Mouse (Mus musculus) neural tube, embryonic 13.5 days (tissue): Measurements from ENCODE around the gene Kcnab1. TPM values are rescaled to one million over a fixed set of nuclear protein-coding genes. Genes with fewer than 3 reads are reported as not detected.

Source experiments
- ATAC-seq: fragments of 200-750 bp; cut with Nextera tagmentation; 2 replicates; pipeline ENCODE4 v1.8.0; 2017; ENCODE audit warnings: low read depth, mild to moderate bottlenecking, moderate TSS enrichment, moderate library complexity
- H3K27ac ChIP-seq: fragments of 300-500 bp; sonication (generic); replicated peaks from 2 replicates; pipeline ENCODE4 v1.5.1; 2015; ENCODE audit warnings: moderate library complexity, mild to moderate bottlenecking, inconsistent platforms
- H3K27me3 ChIP-seq: fragments of 300-500 bp; sonication (generic); 2 replicates; pipeline ENCODE4 v1.6.1; 2015; ENCODE audit warnings: mild to moderate bottlenecking, inconsistent platforms
- H3K36me3 ChIP-seq: fragments of 300-500 bp; sonication (generic); 2 replicates; pipeline ENCODE4 v1.6.1; 2015; ENCODE audit warnings: mild to moderate bottlenecking, inconsistent platforms
- H3K4me1 ChIP-seq: fragments of 300-500 bp; sonication (generic); replicated peaks from 2 replicates; pipeline ENCODE4 v1.6.1; 2015; ENCODE audit warnings: inconsistent platforms
- H3K4me2 ChIP-seq: fragments of 300-500 bp; sonication (generic); 2 replicates; pipeline ENCODE4 v1.6.1; 2015; ENCODE audit warnings: inconsistent platforms, mild to moderate bottlenecking, moderate library complexity
- H3K4me3 ChIP-seq: fragments of 300-500 bp; sonication (generic); 2 replicates; pipeline ENCODE4 v1.5.1; 2015; ENCODE audit warnings: mild to moderate bottlenecking, inconsistent platforms
- H3K9ac ChIP-seq: fragments of 300-500 bp; sonication (generic); 2 replicates; pipeline ENCODE4 v1.6.1; 2015; ENCODE audit warnings: moderate library complexity, mild to moderate bottlenecking, inconsistent platforms
- H3K9me3 ChIP-seq: fragments of 300-500 bp; sonication (generic); 2 replicates; pipeline ENCODE4 v1.6.1; 2016; ENCODE audit warnings: inconsistent platforms
- WGBS: fragments of 180-500 bp; shearing (Covaris S2); methylation state at CpG from one replicate; pipeline ENCODE4 v1.1.7; 2015; 5-methylcytosine and 5-hydroxymethylcytosine counted together
- polyA plus RNA-seq: library from polyadenylated mRNA; unstranded; fragments of >200 nt; fragmentation: Nextera tagmentation; extraction: Ambion mirVana; gene quantifications from 2 replicates; pipeline ENCODE4 v1.2.1, GENCODE M21; 2015

Gene Kcnab1
- polyA plus RNA-seq, 1 experiment from 2014 or later = 16.0 TPM

DNA sequence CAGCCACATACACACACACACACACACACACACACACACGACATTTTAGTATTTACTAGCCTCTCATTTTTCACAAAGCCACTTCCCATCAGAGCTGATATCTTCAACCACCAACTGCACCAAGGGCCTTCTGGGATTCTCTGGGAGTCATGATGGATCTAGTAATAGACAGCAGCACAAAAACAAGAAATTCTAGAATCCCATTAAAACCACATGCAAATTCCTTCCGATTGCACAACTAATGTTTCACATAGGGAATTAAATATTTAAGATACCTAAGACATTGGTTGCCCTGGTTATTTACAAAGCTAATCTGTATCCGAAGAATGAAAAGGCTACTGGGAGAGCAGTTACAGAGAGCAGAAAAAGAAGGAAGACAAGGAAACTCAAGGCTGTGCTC lies 29.6 kb downstream of the Kcnab1 start:
- no peak for ATAC-seq
- H3K27me3 ChIP-seq = no peaks in the 10 kb centered on the region
- WGBS = 74% methylated on average over 3 of the region's 3 CpGs
- H3K9me3 ChIP-seq = no peaks in the 10 kb centered on the region
- H3K9ac ChIP-seq = no peak overlapping the region
- no peaks in the 10 kb centered on the region for H3K36me3 ChIP-seq
- no peak overlapping the region for H3K4me3 ChIP-seq
- no peak overlapping the region for H3K4me2 ChIP-seq
- H3K4me1 ChIP-seq = no peaks in the 10 kb centered on the region
- no peak overlapping the region for H3K27ac ChIP-seq

DNA sequence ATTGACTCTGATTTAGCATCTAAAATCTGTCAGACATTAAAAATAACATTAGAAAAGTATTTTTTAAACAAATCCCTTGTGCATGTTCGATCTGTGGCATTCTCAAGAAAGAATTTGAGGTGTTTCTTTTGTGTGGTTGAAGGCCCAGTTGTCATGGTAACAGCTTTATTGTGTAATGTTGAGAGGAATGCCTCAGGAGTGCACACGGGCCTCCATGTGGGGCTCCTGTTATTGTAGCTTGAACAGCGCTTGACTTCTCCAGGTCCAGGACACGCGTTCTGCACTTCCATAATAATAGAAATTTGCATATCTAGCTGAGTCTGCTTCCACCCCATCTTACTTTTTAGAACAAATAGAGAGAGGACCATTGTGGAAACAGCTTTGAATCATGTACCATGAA lies 36.0 kb downstream of the Kcnab1 start:
- no peak overlapping the region for H3K4me2 ChIP-seq
- no peak overlapping the region for H3K27ac ChIP-seq
- H3K27me3 ChIP-seq = no peaks in the 10 kb centered on the region
- H3K4me3 ChIP-seq = no peak overlapping the region
- no peak overlapping the region for H3K9ac ChIP-seq
- WGBS = 33% methylated on average over 5 of the region's 5 CpGs
- ATAC-seq = no peak
- H3K36me3 ChIP-seq = no peaks in the 10 kb centered on the region
- no peaks in the 10 kb centered on the region for H3K9me3 ChIP-seq
- H3K4me1 ChIP-seq = no peaks in the 10 kb centered on the region

DNA sequence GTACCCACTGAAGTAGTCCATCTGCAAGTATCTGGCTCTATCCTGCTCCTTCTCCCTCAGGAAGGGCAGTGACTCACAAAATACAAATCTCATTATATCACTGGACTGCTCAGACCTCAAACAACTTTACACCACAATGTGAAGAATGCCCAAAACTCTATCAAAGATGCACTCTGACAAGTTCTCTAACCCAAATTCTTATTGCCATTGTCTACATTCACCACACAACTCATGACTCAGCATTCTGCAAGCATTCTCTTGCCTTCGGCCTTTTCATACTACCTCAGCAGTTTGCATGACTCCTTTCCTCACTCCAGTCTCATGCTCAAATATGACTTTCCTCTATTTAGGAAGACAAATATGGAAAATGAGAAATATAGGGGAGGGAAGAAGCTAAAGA lies 42.6 kb downstream of the Kcnab1 start:
- Histone ChIP-seq H3K27me3 (no peaks in the 10 kb centered on the region), H3K9me3 (no peaks in the 10 kb centered on the region), H3K4me2 (no peak overlapping the region), H3K36me3 (no peaks in the 10 kb centered on the region), H3K9ac (no peak overlapping the region), H3K4me3 (no peak overlapping the region), H3K4me1 (no peaks in the 10 kb centered on the region), H3K27ac (no peak overlapping the region)
- WGBS = 94% methylated on average over 1 of the region's 1 CpGs
- no peak for ATAC-seq

DNA sequence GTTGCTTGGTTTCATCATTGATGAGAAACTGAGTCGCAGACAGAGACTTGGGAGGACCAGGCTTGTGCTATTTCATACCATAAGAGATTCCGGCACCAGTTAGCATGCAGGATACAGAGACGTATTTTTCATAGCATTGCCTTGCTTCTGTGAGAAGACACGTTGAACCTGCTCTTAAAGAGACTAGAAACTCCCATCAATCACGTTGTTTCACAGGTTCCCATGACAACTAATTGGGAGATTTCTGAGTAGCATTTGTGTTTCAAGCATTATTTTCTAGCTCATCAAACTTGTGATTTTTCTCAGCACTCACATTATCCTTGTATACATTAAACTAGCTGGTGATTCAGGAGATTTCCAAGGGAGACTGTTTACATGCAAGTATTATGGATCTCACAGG lies 63.8 kb downstream of the Kcnab1 start:
- no peak overlapping the region for H3K9ac ChIP-seq
- H3K27me3 ChIP-seq = no peaks in the 10 kb centered on the region
- H3K4me1 ChIP-seq = no peaks in the 10 kb centered on the region
- WGBS = 70% methylated on average over 5 of the region's 5 CpGs
- no peaks in the 10 kb centered on the region for H3K9me3 ChIP-seq
- H3K27ac ChIP-seq = no peak overlapping the region
- H3K4me2 ChIP-seq = no peak overlapping the region
- ATAC-seq = no peak
- no peaks in the 10 kb centered on the region for H3K36me3 ChIP-seq
- no peak overlapping the region for H3K4me3 ChIP-seq

DNA sequence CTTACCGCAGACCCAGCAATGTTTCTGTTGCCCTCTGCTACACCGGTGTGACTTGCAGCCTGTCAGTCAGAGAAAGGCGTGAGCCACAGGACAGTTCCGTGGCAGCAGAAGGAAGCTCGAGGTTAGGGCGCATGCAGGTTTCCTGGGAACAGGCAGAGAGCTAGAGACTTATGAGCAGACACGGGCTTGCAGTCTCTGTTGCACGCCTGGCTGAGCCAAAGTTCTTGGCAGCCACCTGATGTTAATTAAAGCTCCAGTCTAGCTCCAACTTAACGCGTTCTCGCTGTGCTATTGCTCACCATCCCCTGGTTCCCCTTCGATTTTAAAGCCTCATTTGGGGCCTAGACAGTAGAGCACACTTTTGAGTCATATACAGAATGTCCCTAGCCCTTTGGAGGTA lies 65.4 kb downstream of the Kcnab1 start:
- WGBS = 81% methylated on average over 12 of the region's 12 CpGs

DNA sequence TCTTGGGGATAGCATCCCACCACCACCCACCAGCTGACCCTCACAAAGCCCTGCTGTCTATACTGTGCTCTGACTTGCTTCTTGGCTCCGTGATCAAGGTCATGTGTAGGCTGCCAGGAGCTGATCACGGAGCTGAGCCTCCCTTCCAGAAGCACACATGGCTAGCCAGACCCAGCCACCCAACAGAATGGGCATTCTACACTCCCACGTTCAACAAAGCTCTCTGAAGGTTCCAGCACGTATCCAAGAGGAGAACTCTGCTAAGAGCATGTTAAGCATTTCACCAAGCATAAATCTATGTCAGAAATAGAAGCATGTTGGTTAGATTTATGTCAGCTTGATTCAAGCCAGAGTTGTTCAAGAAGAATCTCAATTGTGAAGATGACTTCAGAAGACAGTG lies 66.6 kb downstream of the Kcnab1 start:
- H3K9ac ChIP-seq = no peak overlapping the region
- WGBS = 81% methylated on average over 4 of the region's 4 CpGs
- H3K9me3 ChIP-seq = no peaks in the 10 kb centered on the region
- H3K4me1 ChIP-seq = no peaks in the 10 kb centered on the region
- no peaks in the 10 kb centered on the region for H3K27me3 ChIP-seq
- no peak for ATAC-seq
- no peaks in the 10 kb centered on the region for H3K36me3 ChIP-seq
- no peak overlapping the region for H3K4me3 ChIP-seq
- no peak overlapping the region for H3K4me2 ChIP-seq
- H3K27ac ChIP-seq = no peak overlapping the region

More for the DNA sequence above, 65.4 kb downstream of the Kcnab1 start:
- ATAC-seq = no peak
- Histone ChIP-seq H3K9ac (no peak overlapping the region), H3K27me3 (no peaks in the 10 kb centered on the region), H3K9me3 (no peaks in the 10 kb centered on the region), H3K4me1 (no peaks in the 10 kb centered on the region), H3K27ac (no peak overlapping the region), H3K36me3 (no peaks in the 10 kb centered on the region), H3K4me3 (no peak overlapping the region), H3K4me2 (no peak overlapping the region)

DNA sequence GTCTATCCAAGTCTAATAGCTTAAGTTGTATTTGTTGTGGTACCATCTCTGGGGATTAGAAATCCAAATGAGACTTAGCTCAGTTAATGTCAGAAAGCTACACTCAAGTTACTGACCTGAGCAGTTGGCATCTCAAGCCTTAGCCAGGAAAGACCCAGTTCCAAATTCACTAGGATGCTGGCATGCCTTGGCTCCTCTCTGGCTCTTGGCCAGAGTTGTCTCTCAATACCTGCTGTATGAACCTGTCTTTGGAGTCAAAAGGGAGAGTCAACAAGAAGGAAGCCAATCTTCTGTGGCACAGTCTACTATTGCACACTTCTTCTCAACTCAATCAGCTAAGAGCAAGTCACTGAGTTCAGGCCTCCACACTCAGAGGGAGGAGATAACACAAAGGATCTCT lies 67.7 kb downstream of the Kcnab1 start:
- H3K27ac ChIP-seq = no peak overlapping the region
- no peak for ATAC-seq
- H3K4me1 ChIP-seq = no peaks in the 10 kb centered on the region
- H3K4me3 ChIP-seq = no peak overlapping the region
- H3K9ac ChIP-seq = no peak overlapping the region
- H3K4me2 ChIP-seq = no peak overlapping the region
- no peaks in the 10 kb centered on the region for H3K9me3 ChIP-seq
- no peaks in the 10 kb centered on the region for H3K36me3 ChIP-seq
- no peaks in the 10 kb centered on the region for H3K27me3 ChIP-seq

DNA sequence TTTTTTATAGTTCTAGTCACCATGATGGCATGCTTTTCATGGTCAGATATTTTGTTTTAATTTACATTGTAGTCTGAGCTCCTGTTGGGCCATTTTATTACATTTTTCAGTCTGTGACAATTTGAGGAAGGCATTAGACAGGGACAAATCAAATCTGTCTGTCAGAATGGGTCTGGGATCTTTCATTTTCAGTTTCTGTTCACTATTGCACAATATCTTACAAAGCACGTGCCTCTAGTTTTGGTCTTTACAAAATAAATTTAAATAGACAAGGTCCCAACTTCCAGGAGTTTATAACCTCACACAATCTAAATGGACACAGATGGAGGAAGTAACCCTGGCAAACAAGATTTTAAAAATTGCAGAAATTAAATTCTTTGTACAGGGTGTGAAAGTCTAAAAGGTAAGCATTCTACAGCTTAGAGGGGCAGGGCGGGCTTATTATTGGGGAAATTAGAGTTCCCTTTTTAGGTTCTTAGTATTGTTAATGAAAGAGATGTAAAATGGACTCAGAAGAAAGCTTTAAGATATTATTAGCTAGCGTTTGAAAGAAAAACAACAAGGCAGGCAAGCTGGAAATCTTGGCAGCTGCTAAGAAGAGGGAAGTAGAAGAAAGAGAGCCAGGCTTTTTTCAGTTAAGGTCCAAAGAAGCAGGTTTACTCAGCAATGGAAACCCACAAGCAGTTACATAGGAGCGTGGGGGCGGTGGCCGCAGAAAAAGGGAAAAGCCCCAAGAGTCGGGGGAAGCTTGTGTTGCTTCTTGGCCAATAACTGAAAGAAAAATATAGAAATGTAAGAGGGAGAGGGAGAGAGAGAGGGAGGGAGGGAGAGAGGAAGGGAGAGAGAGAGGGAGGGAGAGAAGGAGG lies 78.9 kb downstream of the Kcnab1 start:
- no peak for ATAC-seq
- no peak overlapping the region for H3K4me2 ChIP-seq
- 87% methylated on average over 7 of the region's 7 CpGs for WGBS
- no peaks in the 10 kb centered on the region for H3K27me3 ChIP-seq
- H3K36me3 ChIP-seq = no peaks in the 10 kb centered on the region
- H3K27ac ChIP-seq = no peak overlapping the region
- H3K4me3 ChIP-seq = no peak overlapping the region
- H3K9me3 ChIP-seq = no peaks in the 10 kb centered on the region
- no peak overlapping the region for H3K9ac ChIP-seq
- H3K4me1 ChIP-seq = no peaks in the 10 kb centered on the region

DNA sequence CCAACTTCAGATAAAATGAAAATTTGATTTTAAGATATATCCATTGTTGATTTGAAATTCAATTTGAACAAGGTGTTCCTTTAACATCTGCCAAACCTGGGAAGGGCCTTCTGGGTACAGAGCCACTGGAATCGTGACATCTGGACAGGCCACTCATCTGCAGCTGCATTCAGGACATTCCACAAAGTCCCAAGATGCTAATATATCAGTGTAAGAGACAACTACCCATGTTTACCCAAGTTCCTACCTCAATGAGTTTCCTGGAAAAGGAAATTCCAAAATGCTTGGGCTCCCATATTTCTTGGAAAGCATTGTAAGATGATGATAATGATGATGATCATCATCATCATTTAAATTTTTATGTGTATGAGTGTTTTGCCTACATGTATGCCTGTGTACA lies 91.4 kb downstream of the Kcnab1 start:
- ATAC-seq = no peak
- WGBS = 79% methylated on average over 1 of the region's 1 CpGs
- H3K9ac ChIP-seq = no peak overlapping the region

DNA sequence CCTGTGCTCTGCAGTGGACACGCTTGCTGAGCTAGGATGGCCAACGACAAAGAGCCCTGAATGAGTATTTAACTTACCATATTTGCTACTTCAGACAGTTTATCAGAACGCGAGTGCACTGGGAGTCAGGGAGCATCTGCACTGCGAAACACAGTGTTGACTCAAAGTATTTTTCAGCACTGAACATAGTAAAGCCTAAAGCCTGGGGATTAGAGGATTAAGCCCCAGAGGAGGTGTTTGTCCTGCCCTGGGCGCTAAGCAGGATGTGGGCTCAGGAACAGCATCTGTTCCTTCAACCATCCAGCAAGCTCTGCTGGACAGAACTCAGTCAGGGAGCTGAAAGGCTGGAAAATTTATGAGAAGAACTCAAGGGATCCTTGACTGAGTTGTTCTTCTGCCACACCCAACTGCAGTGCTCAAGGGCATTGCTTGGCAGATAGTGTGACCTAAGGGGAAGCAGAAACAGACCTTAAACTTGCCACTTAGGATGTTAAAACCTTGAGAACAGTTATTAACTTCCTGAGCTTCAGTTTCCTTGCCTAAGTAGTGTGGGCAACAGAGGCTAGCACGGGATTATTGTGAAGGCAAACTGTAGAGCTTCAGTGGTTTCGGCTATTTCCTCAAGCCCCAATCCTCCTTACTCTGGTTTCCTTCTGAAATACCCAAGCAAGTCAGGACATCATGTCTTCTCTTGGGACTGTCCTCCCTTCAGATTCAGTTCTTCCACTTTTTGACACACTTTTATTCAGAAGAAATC lies 94.4 kb downstream of the Kcnab1 start:
- Histone ChIP-seq H3K9ac (no peak overlapping the region), H3K27me3 (no peaks in the 10 kb centered on the region), H3K4me1 (peaks cover 9% of the 10 kb centered on the region; the same call in 1 of the 2 replicates), H3K36me3 (no peaks in the 10 kb centered on the region), H3K4me2 (no peak overlapping the region), H3K4me3 (no peak overlapping the region), H3K9me3 (no peaks in the 10 kb centered on the region), H3K27ac (no peak overlapping the region)
- 78% methylated on average over 8 of the region's 8 CpGs for WGBS
- ATAC-seq = no peak

More for the DNA sequence above, 91.4 kb downstream of the Kcnab1 start:
- no peak overlapping the region for H3K4me2 ChIP-seq
- H3K36me3 ChIP-seq = no peaks in the 10 kb centered on the region
- peaks cover 3% of the 10 kb centered on the region; the same call in 1 of the 2 replicates for H3K4me1 ChIP-seq
- H3K9me3 ChIP-seq = no peaks in the 10 kb centered on the region
- H3K27ac ChIP-seq = no peak overlapping the region
- H3K4me3 ChIP-seq = no peak overlapping the region
- no peaks in the 10 kb centered on the region for H3K27me3 ChIP-seq

DNA sequence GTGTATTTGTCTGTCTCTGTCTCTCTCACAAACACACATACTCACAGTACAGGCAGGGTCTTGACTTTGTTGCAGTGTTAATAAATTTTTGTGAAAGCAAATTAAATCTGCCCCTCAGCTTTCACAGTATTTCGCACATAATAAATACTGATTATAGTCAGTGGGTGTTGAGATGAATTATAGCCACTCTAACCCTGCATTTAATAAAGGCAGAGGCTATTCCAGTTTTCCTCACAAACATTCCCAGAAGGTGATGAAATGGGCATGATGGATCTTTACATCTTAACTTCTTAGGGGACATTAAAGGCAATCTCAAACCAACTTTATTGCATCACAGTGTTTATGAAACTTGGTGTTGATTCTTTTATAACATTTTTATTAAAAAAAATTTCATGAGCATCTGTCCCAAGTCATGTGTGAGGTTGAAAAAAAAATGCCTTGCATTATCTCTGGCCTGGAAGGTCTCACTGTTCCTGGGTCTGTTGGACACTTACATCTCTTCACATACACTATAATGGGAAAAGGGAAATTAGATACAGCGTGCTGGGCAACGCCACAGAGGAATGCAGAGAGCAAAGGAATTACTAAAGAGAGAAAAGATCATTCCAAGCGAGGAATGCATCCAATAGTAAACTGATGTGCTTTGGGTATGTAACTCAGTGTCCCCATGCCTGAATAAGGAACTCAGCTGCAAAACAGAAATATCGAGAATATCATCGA lies 95.3 kb downstream of the Kcnab1 start:
- H3K9me3 ChIP-seq = no peaks in the 10 kb centered on the region
- WGBS = 52% methylated on average over 6 of the region's 6 CpGs
- H3K4me1 ChIP-seq = peaks cover 9% of the 10 kb centered on the region; the same call in 1 of the 2 replicates
- H3K4me2 ChIP-seq = no peak overlapping the region
- no peak overlapping the region for H3K9ac ChIP-seq
- ATAC-seq = no peak
- no peak overlapping the region for H3K4me3 ChIP-seq
- no peaks in the 10 kb centered on the region for H3K36me3 ChIP-seq
- no peak overlapping the region for H3K27ac ChIP-seq
- H3K27me3 ChIP-seq = no peaks in the 10 kb centered on the region

DNA sequence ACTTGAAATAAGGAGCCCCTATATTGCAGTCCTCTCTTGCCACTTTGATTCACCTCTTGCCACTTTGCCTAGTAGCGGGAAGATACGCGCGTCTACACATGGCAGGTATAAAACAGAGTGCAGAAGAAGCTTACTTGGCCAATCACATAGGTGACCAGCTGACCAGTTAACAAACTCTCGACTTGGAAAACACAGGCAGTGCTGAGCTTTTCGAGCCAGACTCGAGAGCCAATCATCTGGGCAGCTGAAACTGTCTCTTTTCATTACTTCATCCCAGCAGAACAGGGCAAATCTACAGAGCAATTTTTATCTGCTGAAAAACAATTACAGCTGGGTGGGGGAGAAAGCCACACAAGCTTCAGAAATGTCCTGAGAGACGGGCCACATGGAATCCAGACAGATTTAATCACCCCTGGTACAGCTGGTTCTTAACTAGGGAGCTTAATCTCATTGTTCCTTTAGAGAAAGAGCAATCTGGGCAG lies 96.4 kb downstream of the Kcnab1 start:
- Histone ChIP-seq H3K4me2 (no peak overlapping the region), H3K4me3 (no peak overlapping the region), H3K27ac (no peak overlapping the region), H3K9me3 (no peaks in the 10 kb centered on the region), H3K36me3 (no peaks in the 10 kb centered on the region), H3K27me3 (no peaks in the 10 kb centered on the region), H3K4me1 (peaks cover 9% of the 10 kb centered on the region; the same call in 1 of the 2 replicates), H3K9ac (no peak overlapping the region)
- ATAC-seq = no peak; the same call in 1 of the 2 replicates
- whole genome bisulfite sequencing = 78% methylated on average over 8 of the region's 8 CpGs
